Mouse (Mus musculus) limb, embryonic 12.5 days (tissue): ENCODE data around the gene Fdxr. TPM values are rescaled to one million over a fixed set of nuclear protein-coding genes. Genes with fewer than 3 reads are reported as not detected.

Source experiments
- ATAC-seq: fragments of 200-750 bp; cut with Nextera tagmentation; 2 replicates; pipeline ENCODE4 v1.8.0; 2017; ENCODE audit warnings: low read depth, moderate TSS enrichment; ENCODE audit not compliant: insufficient number of reproducible peaks, insufficient read depth, low FRiP score, low TSS enrichment
- H3K27ac ChIP-seq: fragments of 300-500 bp; sonication (generic); 2 replicates; pipeline ENCODE4 v1.5.1; 2016; ENCODE audit warnings: mild to moderate bottlenecking, moderate library complexity
- H3K27me3 ChIP-seq: fragments of 300-500 bp; sonication (generic); 2 replicates; pipeline ENCODE4 v1.6.1; 2016; ENCODE audit warnings: mild to moderate bottlenecking, moderate library complexity
- H3K36me3 ChIP-seq: fragments of 300-500 bp; sonication (generic); 2 replicates; pipeline ENCODE4 v1.6.1; 2016; ENCODE audit warnings: mild to moderate bottlenecking, moderate library complexity
- H3K4me1 ChIP-seq: fragments of 300-500 bp; sonication (generic); replicated peaks from 2 replicates; pipeline ENCODE4 v1.6.1; 2016
- H3K4me2 ChIP-seq: fragments of 300-500 bp; sonication (generic); 2 replicates; pipeline ENCODE4 v1.6.1; 2016; ENCODE audit warnings: mild to moderate bottlenecking, moderate library complexity
- H3K4me3 ChIP-seq: fragments of 300-500 bp; sonication (generic); replicated peaks from 2 replicates; pipeline ENCODE4 v1.5.1; 2016; ENCODE audit warnings: mild to moderate bottlenecking
- H3K9ac ChIP-seq: fragments of 300-500 bp; sonication (generic); replicated peaks from 2 replicates; pipeline ENCODE4 v1.6.1; 2016; ENCODE audit warnings: mild to moderate bottlenecking, moderate library complexity
- H3K9me3 ChIP-seq: fragments of 300-500 bp; sonication (generic); 2 replicates; pipeline ENCODE4 v1.6.1; 2016; ENCODE audit warnings: mild to moderate bottlenecking, moderate library complexity
- WGBS: fragments of 180-500 bp; shearing (Covaris S2); methylation state at CpG from one replicate; pipeline ENCODE4 v1.1.7; 2016; 5-methylcytosine and 5-hydroxymethylcytosine counted together
- polyA plus RNA-seq: library from polyadenylated mRNA; unstranded; fragments of >200 nt; fragmentation: Nextera tagmentation; extraction: Ambion mirVana; gene quantifications from 2 replicates; pipeline ENCODE4 v1.2.1, GENCODE M21; 2016

Fdxr gene
- polyA plus RNA-seq, 1 experiment from 2014 or later, result 16.1 TPM

DNA sequence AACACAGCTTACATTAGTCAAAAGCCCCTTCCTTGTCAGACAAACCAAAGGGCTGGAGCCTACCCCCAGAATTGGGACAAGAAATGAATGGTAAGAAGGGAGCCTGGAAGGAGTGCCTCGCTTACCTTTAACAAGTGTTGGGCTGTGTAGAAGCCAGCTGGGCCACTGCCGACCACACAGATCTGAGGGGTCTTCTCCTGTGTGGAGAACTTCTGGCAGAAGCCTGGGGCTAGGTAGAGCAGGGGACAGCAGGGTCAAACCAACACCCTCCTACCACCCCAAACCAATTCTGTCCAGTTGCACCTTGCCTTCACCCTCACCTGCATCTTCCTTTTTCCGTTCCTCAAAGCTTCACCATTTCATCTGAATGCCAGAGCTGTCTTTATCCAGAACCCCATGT lies 896 bp downstream of the Fdxr start:
- Histone ChIP-seq H3K36me3 (no peaks in the 10 kb centered on the region), H3K4me1 (peaks cover 16% of the 10 kb centered on the region), H3K27me3 (no peaks in the 10 kb centered on the region), H3K9ac (0 out of 2 replicates have a peak overlapping the region, but pooled peaks have one; percentile 71), H3K4me2 (peak overlapping the region; percentile 70), H3K4me3 (peak overlapping the region; percentile 54), H3K27ac (no peak overlapping the region), H3K9me3 (no peaks in the 10 kb centered on the region)
- ATAC-seq, result no peak
- 60% methylated on average over 3 of the region's 3 CpGs for WGBS

- no peaks in the 10 kb centered on the region for H3K27me3 ChIP-seq
- H3K27ac ChIP-seq, result no peak overlapping the region
- 78% methylated on average over 6 of the region's 6 CpGs for WGBS
- 0 out of 2 replicates have a peak overlapping the region, but pooled peaks have one; percentile 71 for H3K9ac ChIP-seq
- H3K9me3 ChIP-seq, result no peaks in the 10 kb centered on the region
- H3K36me3 ChIP-seq, result no peaks in the 10 kb centered on the region
- no peak for ATAC-seq
- H3K4me1 ChIP-seq, result peaks cover 16% of the 10 kb centered on the region
- H3K4me2 ChIP-seq, result peak overlapping the region; percentile 70; the same call in 1 of the 2 replicates
- H3K4me3 ChIP-seq, result no peak overlapping the region
Measured at GRCm38 (mm10) chr11:115275509-115275908, 1.3 kb downstream of the Fdxr start.

DNA sequence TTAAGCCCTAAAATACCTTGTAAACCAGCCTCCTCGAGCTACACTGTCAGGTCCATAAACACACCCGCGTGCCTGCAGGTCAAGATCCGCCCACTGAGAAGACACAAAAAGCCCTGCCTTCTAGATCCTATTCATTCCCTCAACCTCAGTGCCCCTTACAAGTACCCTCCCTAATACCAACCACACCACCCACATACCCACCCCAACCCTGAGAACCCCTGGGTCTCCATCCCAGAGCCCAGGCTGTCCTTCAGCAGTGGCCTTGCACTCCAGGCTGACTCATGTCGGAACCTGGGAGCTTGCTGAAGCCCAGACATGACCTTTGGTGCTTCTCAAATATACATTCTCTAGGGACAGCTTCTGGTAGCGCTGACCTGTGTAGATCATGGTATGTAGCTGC lies 2.1 kb downstream of the Fdxr start:
- 86% methylated on average over 6 of the region's 6 CpGs for WGBS
- H3K9ac ChIP-seq, result no peak overlapping the region
- H3K4me1 ChIP-seq, result peaks cover 19% of the 10 kb centered on the region
- peaks cover 6% of the 10 kb centered on the region; the same call in 1 of the 2 replicates for H3K27me3 ChIP-seq
- peaks cover under 1% of the 10 kb centered on the region; the same call in 1 of the 2 replicates for H3K36me3 ChIP-seq
- no peaks in the 10 kb centered on the region for H3K9me3 ChIP-seq
- no peak overlapping the region for H3K27ac ChIP-seq
- no peak overlapping the region for H3K4me3 ChIP-seq
- no peak for ATAC-seq
- H3K4me2 ChIP-seq, result no peak overlapping the region

- no peak for ATAC-seq
- Histone ChIP-seq H3K4me3 (no peak overlapping the region), H3K27ac (no peak overlapping the region), H3K4me1 (peaks cover 19% of the 10 kb centered on the region), H3K9me3 (no peaks in the 10 kb centered on the region), H3K4me2 (no peak overlapping the region), H3K36me3 (peaks cover 6% of the 10 kb centered on the region), H3K9ac (no peak overlapping the region), H3K27me3 (peaks cover 12% of the 10 kb centered on the region)
- 79% methylated on average over 7 of the region's 7 CpGs for WGBS
Measured at GRCm38 (mm10) chr11:115274178-115274577, 2.7 kb downstream of the Fdxr start.

GRCm38 (mm10) chr11:115273735-115274134 lies 3.1 kb downstream of the Fdxr start:
- Histone ChIP-seq H3K36me3 (peaks cover 11% of the 10 kb centered on the region), H3K4me2 (no peak overlapping the region), H3K27me3 (peaks cover 16% of the 10 kb centered on the region), H3K9ac (no peak overlapping the region), H3K4me3 (no peak overlapping the region), H3K27ac (no peak overlapping the region), H3K9me3 (no peaks in the 10 kb centered on the region), H3K4me1 (peaks cover 19% of the 10 kb centered on the region)
- ATAC-seq, result no peak
- WGBS, result 70% methylated on average over 7 of the region's 7 CpGs

GRCm38 (mm10) chr11:115272894-115273498 lies 3.9 kb downstream of the Fdxr start:
- Histone ChIP-seq H3K9ac (no peak overlapping the region), H3K27ac (no peak overlapping the region), H3K36me3 (peaks cover 14% of the 10 kb centered on the region), H3K27me3 (peaks cover 23% of the 10 kb centered on the region), H3K4me1 (peaks cover 17% of the 10 kb centered on the region), H3K4me3 (no peak overlapping the region), H3K4me2 (no peak overlapping the region), H3K9me3 (no peaks in the 10 kb centered on the region)
- WGBS, result 78% methylated on average over 10 of the region's 10 CpGs
- no peak for ATAC-seq

- peaks cover 39% of the 10 kb centered on the region for H3K27me3 ChIP-seq
- peaks cover 14% of the 10 kb centered on the region for H3K36me3 ChIP-seq
- peaks cover 23% of the 10 kb centered on the region for H3K4me1 ChIP-seq
- no peak for ATAC-seq
- H3K4me2 ChIP-seq, result no peak overlapping the region
- no peak overlapping the region for H3K4me3 ChIP-seq
- H3K9me3 ChIP-seq, result no peaks in the 10 kb centered on the region
- no peak overlapping the region for H3K27ac ChIP-seq
- 65% methylated on average over 10 of the region's 10 CpGs for WGBS
- H3K9ac ChIP-seq, result 0 out of 2 replicates have a peak overlapping the region, but pooled peaks have one; percentile 2
Measured at GRCm38 (mm10) chr11:115271481-115271880, 5.4 kb downstream of the Fdxr start.

- WGBS, result 78% methylated on average over 9 of the region's 9 CpGs
- no peak for ATAC-seq
Measured at GRCm38 (mm10) chr11:115271052-115271451, 5.8 kb downstream of the Fdxr start.

GRCm38 (mm10) chr11:115270148-115270861 lies 6.5 kb downstream of the Fdxr start:
- Histone ChIP-seq H3K27me3 (peaks cover 50% of the 10 kb centered on the region), H3K36me3 (peaks cover 14% of the 10 kb centered on the region), H3K4me1 (peaks cover 15% of the 10 kb centered on the region), H3K9ac (no peak overlapping the region), H3K27ac (no peak overlapping the region), H3K4me2 (no peak overlapping the region), H3K9me3 (no peaks in the 10 kb centered on the region), H3K4me3 (no peak overlapping the region)
- 30% methylated on average over 19 of the region's 19 CpGs for WGBS
- no peak for ATAC-seq

More at GRCm38 (mm10) chr11:115271052-115271451, 5.8 kb downstream of the Fdxr start:
- H3K27ac ChIP-seq, result no peak overlapping the region
- H3K4me3 ChIP-seq, result no peak overlapping the region
- H3K4me2 ChIP-seq, result no peak overlapping the region
- peaks cover 43% of the 10 kb centered on the region for H3K27me3 ChIP-seq
- H3K9ac ChIP-seq, result no peak overlapping the region
- peaks cover 14% of the 10 kb centered on the region for H3K36me3 ChIP-seq
- H3K4me1 ChIP-seq, result peaks cover 19% of the 10 kb centered on the region
- H3K9me3 ChIP-seq, result no peaks in the 10 kb centered on the region

DNA sequence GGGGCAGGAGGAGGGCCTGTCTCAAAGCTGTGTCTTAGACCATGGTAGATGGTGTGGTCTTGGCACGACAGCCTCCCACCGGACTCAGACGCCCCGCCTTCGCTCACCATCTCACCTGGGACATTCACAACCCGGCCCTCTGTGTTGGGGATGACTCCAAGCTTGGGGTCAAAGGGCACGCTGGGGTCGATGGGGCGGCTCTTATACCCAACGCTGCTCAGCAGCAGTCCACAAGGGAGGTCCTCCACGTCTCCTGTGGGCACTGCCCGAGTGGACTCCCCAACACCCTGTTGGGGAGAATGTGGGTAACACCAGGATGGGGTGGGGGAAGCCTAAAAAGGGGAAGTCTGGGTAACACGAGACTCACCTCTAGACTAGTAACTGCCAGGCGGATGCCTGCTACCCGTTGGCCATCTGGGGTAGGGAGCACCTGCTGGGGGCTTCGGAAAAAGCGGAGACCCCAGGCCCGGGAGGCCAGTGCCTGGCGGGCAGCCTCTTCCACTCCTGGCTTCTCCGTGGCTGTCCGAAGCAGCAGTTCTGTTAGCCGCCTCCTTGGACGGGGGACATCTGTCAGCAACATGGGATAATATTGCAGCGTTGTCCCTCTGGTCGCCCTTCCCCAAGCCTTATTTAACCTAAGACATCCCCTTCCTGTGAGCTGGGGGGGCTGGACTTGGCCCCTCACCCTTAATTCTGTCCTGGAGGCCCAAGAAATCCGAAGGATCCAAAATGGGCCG lies 7.4 kb downstream of the Fdxr start:
- H3K9me3 ChIP-seq, result no peaks in the 10 kb centered on the region
- no peak overlapping the region for H3K9ac ChIP-seq
- no peak overlapping the region for H3K4me2 ChIP-seq
- peaks cover 15% of the 10 kb centered on the region for H3K4me1 ChIP-seq
- 90% methylated on average over 27 of the region's 27 CpGs for WGBS
- no peak overlapping the region for H3K4me3 ChIP-seq
- H3K36me3 ChIP-seq, result peaks cover 14% of the 10 kb centered on the region
- no peak for ATAC-seq
- peaks cover 58% of the 10 kb centered on the region for H3K27me3 ChIP-seq
- H3K27ac ChIP-seq, result no peak overlapping the region

- WGBS, result 75% methylated on average over 11 of the region's 11 CpGs
Measured at GRCm38 (mm10) chr11:115267958-115268357, 8.9 kb downstream of the Fdxr start.

More at GRCm38 (mm10) chr11:115267958-115268357, 8.9 kb downstream of the Fdxr start:
- Histone ChIP-seq H3K27me3 (peaks cover 74% of the 10 kb centered on the region), H3K9me3 (no peaks in the 10 kb centered on the region), H3K4me1 (peaks cover 15% of the 10 kb centered on the region), H3K9ac (no peak overlapping the region), H3K4me2 (no peak overlapping the region), H3K4me3 (no peak overlapping the region), H3K36me3 (peaks cover 14% of the 10 kb centered on the region), H3K27ac (no peak overlapping the region)
- no peak for ATAC-seq
